Mouse (Mus musculus) adrenal gland, postnatal 4 days (tissue): Measurements from ENCODE around the gene Mre11a. TPM values are rescaled to one million over a fixed set of nuclear protein-coding genes. Genes with fewer than 3 reads are reported as not detected.

Experiments used
- DNase-seq, 2 experiments: peaks; one replicate each; pipeline ENCODE4 v3.0.0; 2021 to 2022; ENCODE audit warnings: low spot score in 2 of 2, mixed read lengths in 2 of 2
- long read RNA-seq, 2 experiments: library from polyadenylated mRNA; stranded (forward); transcript quantifications; one replicate each; pipeline ENCODE4 v2.0.0; 2021
- total RNA-seq, 2 experiments: library from RNA; stranded (reverse); gene quantifications; 2 replicates each; pipeline ENCODE4 v1.2.3; 2021

Gene Mre11a
- 10 to 100 TPM; 25.8 to 31.3 TPM for total RNA-seq
- long read RNA-seq, experiment 1, full-length matches to known transcripts = 9 of 12 reads
- long read RNA-seq, experiment 1, partial matches to known transcripts = 0 of 12 reads
- long read RNA-seq, experiment 1, other reads (novel, unspliced or antisense) = 3 of 12 reads
- long read RNA-seq, experiment 2, transcript Mre11a-201 (20 exons, 3,286 nt) = major isoform, 5 of 20 reads
- long read RNA-seq, experiment 2, partial matches to known transcripts = 2 of 20 reads
- long read RNA-seq, experiment 2, other reads (novel, unspliced or antisense) = 13 of 20 reads

DNA sequence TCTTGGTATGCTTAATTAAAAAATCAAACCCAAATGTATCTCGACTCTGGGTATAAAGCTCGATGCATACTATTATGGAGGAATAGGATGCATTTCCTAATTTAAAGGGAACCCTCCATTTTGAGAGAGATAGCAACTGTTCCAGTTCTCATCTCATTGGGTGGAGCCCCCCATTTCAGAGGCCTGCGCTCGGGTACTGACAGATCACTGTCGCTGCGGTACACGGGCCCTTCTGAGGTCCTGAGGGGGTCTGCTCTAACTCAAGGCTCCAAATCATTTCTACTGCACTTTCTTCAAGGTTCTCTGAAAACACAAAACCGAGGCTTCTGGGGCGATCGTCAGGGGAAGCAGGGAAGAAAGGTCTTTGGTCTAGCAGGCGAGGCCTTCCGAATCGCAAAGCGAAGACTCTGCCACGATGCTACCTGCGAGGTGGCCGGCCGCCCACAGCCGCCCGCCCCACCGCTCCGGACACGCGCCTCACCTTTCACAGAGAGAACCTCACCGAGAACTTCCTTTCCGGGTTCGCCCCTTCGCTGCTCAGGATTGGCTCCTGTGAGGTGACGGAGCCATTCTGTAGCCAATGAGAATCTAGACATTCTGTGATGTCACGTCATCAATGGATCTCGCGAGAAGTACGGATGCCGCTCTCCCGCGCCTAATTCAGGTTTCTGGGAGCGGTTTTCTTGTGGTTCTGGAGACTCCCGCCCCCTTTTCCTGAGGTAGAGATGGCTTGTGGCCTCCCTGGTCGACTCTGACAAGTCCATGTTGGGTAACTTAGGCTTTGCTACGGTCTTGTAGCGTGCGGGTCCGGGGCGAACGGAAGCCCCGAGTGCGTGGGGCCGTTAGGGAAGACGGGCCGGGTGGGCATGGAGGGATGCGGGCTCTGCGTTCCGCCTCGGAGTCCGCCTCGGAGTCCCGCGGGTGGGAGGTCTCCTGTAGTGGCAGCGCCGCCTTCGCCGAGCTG, at the start of gene Mre11a, which contains the start of gene Ankrd49:
Gene Mre11a (plus strand): TSS at position 616 of the 964 bp plus-strand sequence.
Gene Ankrd49 (minus strand): TSS at position 818 of the 964 bp plus-strand sequence.
- DNase-seq = peak; percentile 65 to 81

GRCm38 (mm10) chr9:14739498-14740150, 44.8 kb upstream of the Mre11a start:
- DNase-seq = no peak

- no peak for DNase-seq
Observed at GRCm38 (mm10) chr9:14740151-14740924, 44.1 kb upstream of the Mre11a start, which contains the start of gene Piwil4. Piwil4 (minus strand) TSS chr9:14740733.

- DNase-seq = no peak
Observed at GRCm38 (mm10) chr9:14750901-14751502, 33.5 kb upstream of the Mre11a start.

GRCm38 (mm10) chr9:14751503-14752000, 32.9 kb upstream of the Mre11a start:
- DNase-seq = peak; percentile 10 to 12

GRCm38 (mm10) chr9:14752001-14752522, 32.4 kb upstream of the Mre11a start, which contains the start of gene Fut4:
Fut4 (minus strand) TSS chr9:14752393.
- peak; percentile 19 to 29 for DNase-seq

GRCm38 (mm10) chr9:14753947-14754346, 30.5 kb upstream of the Mre11a start:
- DNase-seq = no peak

DNA sequence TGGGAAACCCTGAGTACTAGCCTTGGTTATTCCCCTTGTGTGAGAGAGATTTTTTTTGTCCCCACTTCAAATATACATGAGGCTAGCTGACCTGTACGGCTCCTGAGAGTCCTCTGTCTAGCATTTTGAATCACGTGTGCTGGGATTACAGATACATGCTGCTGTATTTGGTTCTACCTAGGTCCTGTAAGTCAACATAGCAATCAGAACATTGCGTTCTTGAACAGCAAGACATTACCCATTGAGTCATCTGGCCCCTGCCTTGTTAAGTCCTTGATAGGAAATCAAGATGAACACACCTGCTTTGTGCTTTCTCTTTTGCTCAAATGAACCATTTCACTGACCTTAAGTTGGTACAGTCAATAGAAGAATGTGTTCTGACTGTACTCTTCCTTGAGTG, 30.0 kb upstream of the Mre11a start:
- no peak for DNase-seq

DNA sequence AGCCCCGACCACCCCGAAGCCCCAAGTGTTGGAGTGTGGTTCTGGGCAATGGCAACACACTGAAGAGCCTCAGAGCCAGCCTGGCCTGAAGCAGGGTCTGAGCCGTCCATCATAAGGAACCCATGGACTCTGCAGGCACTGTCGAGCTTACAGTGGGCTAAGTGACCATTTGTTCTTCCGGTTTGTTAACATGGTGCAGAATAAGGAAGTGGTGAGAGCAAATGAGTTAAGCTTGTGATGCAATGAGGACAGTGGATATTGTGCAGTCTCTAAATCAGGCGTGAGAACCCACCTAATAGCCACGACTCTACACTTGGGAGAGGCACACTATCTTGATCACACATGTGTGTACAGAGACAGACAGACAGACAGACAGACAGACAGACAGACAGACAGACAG, 25.9 kb upstream of the Mre11a start:
- no peak for DNase-seq

- DNase-seq = no peak
Observed at GRCm38 (mm10) chr9:14759261-14759660, 25.2 kb upstream of the Mre11a start.

- no peak for DNase-seq
Observed at GRCm38 (mm10) chr9:14764765-14765164, 19.7 kb upstream of the Mre11a start.

GRCm38 (mm10) chr9:14769811-14770210, 14.6 kb upstream of the Mre11a start:
- no peak for DNase-seq

GRCm38 (mm10) chr9:14770803-14771471, 13.5 kb upstream of the Mre11a start, which contains the start of gene 1700012B09Rik:
1700012B09Rik (minus strand) TSS chr9:14771030.
- no peak for DNase-seq

- DNase-seq = no peak
Observed at GRCm38 (mm10) chr9:14772074-14772473, 12.4 kb upstream of the Mre11a start.

- no peak for DNase-seq
Observed at GRCm38 (mm10) chr9:14773813-14774212, 10.6 kb upstream of the Mre11a start.

DNA sequence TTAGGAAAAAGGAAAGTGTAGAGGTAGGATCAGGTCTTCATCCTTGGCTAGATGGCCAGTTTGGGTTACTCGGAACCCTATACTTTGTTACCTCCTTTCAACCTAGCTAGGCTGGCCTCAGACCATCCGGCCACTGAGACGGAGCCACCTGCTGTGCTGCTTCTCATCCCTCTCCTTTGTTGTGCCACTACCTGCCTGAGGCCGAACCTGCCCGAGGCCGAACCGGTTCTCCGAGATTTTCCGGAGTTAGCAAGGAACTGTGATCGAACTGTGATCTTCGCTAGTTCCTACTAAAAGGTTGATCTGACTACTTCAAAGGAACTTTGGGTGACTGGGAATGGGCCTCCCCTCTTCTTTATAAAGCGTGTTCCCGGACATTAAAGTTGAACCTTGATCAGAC, 6.1 kb upstream of the Mre11a start:
- DNase-seq = no peak

DNA sequence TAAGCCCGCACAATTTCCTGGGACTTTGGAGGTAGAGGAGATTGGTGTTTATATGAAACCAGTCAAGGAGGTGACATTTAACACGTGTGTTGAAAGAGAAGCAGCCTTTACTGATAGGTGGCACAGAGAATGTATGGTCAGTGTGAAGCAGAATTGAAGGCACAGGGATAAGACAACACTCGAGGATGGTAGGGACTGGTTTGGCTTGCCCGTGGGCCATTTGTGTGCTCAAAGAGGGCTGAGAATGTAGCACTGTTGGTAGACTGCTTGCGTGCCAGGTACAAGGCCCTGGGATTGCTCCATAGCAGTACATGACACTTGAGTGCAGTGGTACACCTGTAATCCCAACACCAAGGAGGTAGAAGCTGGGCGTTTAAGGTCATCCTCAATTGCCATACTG, 2.9 kb downstream of the Mre11a start:
- DNase-seq = no peak

GRCm38 (mm10) chr9:14805714-14806113, 21.3 kb downstream of the Mre11a start:
- no peak for DNase-seq

- DNase-seq = no peak
Observed at GRCm38 (mm10) chr9:14806786-14807185, 22.3 kb downstream of the Mre11a start.
